Mouse (Mus musculus) liver, embryonic 14.5 days (tissue): ENCODE measurements at regions not wholly inside any gene's neighbourhood (a gene's known extent, or its start where the extent isn't known, plus 50 kb on each side); places are given as distances from the start of the nearest gene placed in this dataset.

ENCODE experiments used
- CTCF ChIP-seq: IDR thresholded peaks from 2 replicates; pipeline ENCODE4 v1.5.1; 2016; ENCODE audit warnings: antibody characterized with exemption, low read depth, control low read depth
- EP300 ChIP-seq: IDR thresholded peaks from 2 replicates; pipeline ENCODE4 v1.6.1; 2016; ENCODE audit warnings: antibody characterized with exemption, low read depth

- TF ChIP-seq EP300 = no peak
- TF ChIP-seq CTCF = no peak
These were observed 81.7 kb upstream of the Ubr2 start for GRCm38 (mm10) chr17:47092076-47092475.
